Mouse (Mus musculus) MEL (cell line): ENCODE measurements around the gene Fxyd7. TPM values are rescaled to one million over a fixed set of nuclear protein-coding genes. Genes with fewer than 3 reads are reported as not detected.

ENCODE experiments used
- DNase-seq: peaks from one replicate; pipeline ENCODE4 v3.0.0; 2011; ENCODE audit warnings: low read depth, low spot score
- H3K27ac ChIP-seq: 2 replicates; pipeline ENCODE4 v1.5.1; 2012; ENCODE audit warnings: low read depth, mild to moderate bottlenecking, control low read depth, low read length, moderate library complexity; ENCODE audit not compliant: control insufficient read depth
- H3K27me3 ChIP-seq, 2 experiments: fragments of 150-350 bp in 1 of 2; sonication (generic) in 1 of 2; 2 replicates each; pipeline ENCODE4 v1.6.1; 2012; ENCODE audit warnings: low read length in 2 of 2, mild to moderate bottlenecking in 2 of 2, improper control_type of control experiment in 1 of 2, moderate library complexity in 1 of 2; ENCODE audit not compliant: insufficient read depth in 2 of 2, control insufficient read depth in 1 of 2
- H3K36me3 ChIP-seq, 2 experiments: 2 replicates each; pipeline ENCODE4 v1.6.1; 2012 to 2014; ENCODE audit warnings: low read length in 2 of 2, improper control_type of control experiment in 1 of 2, inconsistent platforms in 1 of 2, mild to moderate bottlenecking in 1 of 2; ENCODE audit not compliant: insufficient read depth in 2 of 2, control insufficient read depth in 1 of 2
- H3K4me1 ChIP-seq, 2 experiments: fragments of 150-350 bp in 1 of 2; sonication (generic) in 1 of 2; 2 replicates each; pipeline ENCODE4 v1.6.1; 2012; ENCODE audit warnings: low read length in 2 of 2, improper control_type of control experiment in 1 of 2, mild to moderate bottlenecking in 1 of 2; ENCODE audit not compliant: insufficient read depth in 2 of 2, control insufficient read depth in 1 of 2
- H3K4me3 ChIP-seq, 2 experiments: fragments of 150-350 bp in 1 of 2; sonication (generic) in 1 of 2; 2 replicates each; pipeline ENCODE4 v1.5.1; 2012; ENCODE audit warnings: low read depth in 2 of 2, low read length in 2 of 2, mild to moderate bottlenecking in 2 of 2, moderate library complexity in 2 of 2, control low read depth in 1 of 2, improper control_type of control experiment in 1 of 2; ENCODE audit not compliant: control insufficient read depth in 1 of 2, insufficient read depth in 1 of 2
- H3K79me2 ChIP-seq: 2 replicates; pipeline ENCODE4 v1.6.1; 2012; ENCODE audit warnings: mild to moderate bottlenecking, low read length, moderate library complexity; ENCODE audit not compliant: control insufficient read depth, poor library complexity, insufficient read depth
- H3K9ac ChIP-seq: 2 replicates; pipeline ENCODE4 v1.6.1; 2012; ENCODE audit warnings: low read depth, mild to moderate bottlenecking, control low read depth, low read length, moderate library complexity; ENCODE audit not compliant: control insufficient read depth, poor library complexity, severe bottlenecking
- H3K9me3 ChIP-seq: fragments of 150-350 bp; sonication (generic); replicated peaks from 2 replicates; pipeline ENCODE4 v1.6.1; 2012; ENCODE audit warnings: mild to moderate bottlenecking, low read length, improper control_type of control experiment, moderate library complexity; ENCODE audit not compliant: insufficient read depth
- BHLHE40 ChIP-seq: IDR thresholded peaks from 2 replicates; pipeline ENCODE4 v1.6.1; 2012; ENCODE audit warnings: low read depth, mild to moderate bottlenecking, inconsistent platforms, low read length, improper control_type of control experiment, borderline replicate concordance
- CHD2 ChIP-seq: IDR thresholded peaks from 2 replicates; pipeline ENCODE4 v1.6.1; 2011; ENCODE audit warnings: low read length, improper control_type of control experiment
- JUND ChIP-seq: IDR thresholded peaks from 2 replicates; pipeline ENCODE4 v1.6.1; 2011; ENCODE audit warnings: low read depth, mild to moderate bottlenecking, improper control_type of control experiment, low read length
- MAFK ChIP-seq: IDR thresholded peaks from 2 replicates; pipeline ENCODE4 v1.6.1; 2011; ENCODE audit warnings: low read depth, mild to moderate bottlenecking, low read length, improper control_type of control experiment, borderline replicate concordance
- MEF2A ChIP-seq: IDR thresholded peaks from 2 replicates; pipeline ENCODE4 v1.6.1; 2014; ENCODE audit warnings: low read depth, mild to moderate bottlenecking, inconsistent platforms, low read length, improper control_type of control experiment; ENCODE audit not compliant: poor library complexity, insufficient replicate concordance, severe bottlenecking; ENCODE audit errors: extremely low read depth
- MXI1 ChIP-seq: IDR thresholded peaks from 2 replicates; pipeline ENCODE4 v1.6.1; 2011; ENCODE audit warnings: mild to moderate bottlenecking, low read depth, low read length, improper control_type of control experiment
- MYB ChIP-seq: IDR thresholded peaks from 2 replicates; pipeline ENCODE4 v1.6.1; 2011; ENCODE audit warnings: mild to moderate bottlenecking, low read depth, low read length, improper control_type of control experiment
- NRF1 ChIP-seq: IDR thresholded peaks from 2 replicates; pipeline ENCODE4 v1.6.1; 2014; ENCODE audit warnings: low read depth, mild to moderate bottlenecking, inconsistent platforms, low read length, improper control_type of control experiment, moderate library complexity; ENCODE audit not compliant: poor library complexity, insufficient read depth, severe bottlenecking
- POLR2AphosphoS2 ChIP-seq: IDR thresholded peaks from 2 replicates; pipeline ENCODE4 v1.6.1; 2011; ENCODE audit warnings: low read length, improper control_type of control experiment
- RAD21 ChIP-seq: IDR thresholded peaks from 2 replicates; pipeline ENCODE4 v1.6.1; 2011; ENCODE audit warnings: mild to moderate bottlenecking, low read depth, low read length, improper control_type of control experiment
- RCOR1 ChIP-seq: IDR thresholded peaks from 2 replicates; pipeline ENCODE4 v1.6.1; 2012; ENCODE audit warnings: low read depth, mild to moderate bottlenecking, inconsistent platforms, low read length, improper control_type of control experiment
- SMC3 ChIP-seq: IDR thresholded peaks from 2 replicates; pipeline ENCODE4 v1.6.1; 2011; ENCODE audit warnings: low read depth, low read length, improper control_type of control experiment
- TBP ChIP-seq: IDR thresholded peaks from 2 replicates; pipeline ENCODE4 v1.8.0; 2011; ENCODE audit warnings: low read depth, low read length, improper control_type of control experiment
- TCF12 ChIP-seq: IDR thresholded peaks from 2 replicates; pipeline ENCODE4 v1.6.1; 2014; ENCODE audit warnings: low read depth, mild to moderate bottlenecking, inconsistent platforms, low read length, improper control_type of control experiment, moderate library complexity
- UBTF ChIP-seq: IDR thresholded peaks from 2 replicates; pipeline ENCODE4 v1.6.1; 2012; ENCODE audit warnings: low read depth, mild to moderate bottlenecking, inconsistent platforms, low read length, improper control_type of control experiment, moderate library complexity, borderline replicate concordance; ENCODE audit not compliant: insufficient read depth
- USF2 ChIP-seq, 2 experiments: IDR thresholded peaks; 2 replicates each; pipeline ENCODE4 v1.6.1; 2011 to 2012; ENCODE audit warnings: improper control_type of control experiment in 2 of 2, low read length in 2 of 2, borderline replicate concordance in 1 of 2, inconsistent platforms in 1 of 2, low read depth in 1 of 2, mild to moderate bottlenecking in 1 of 2; ENCODE audit not compliant: insufficient read depth in 1 of 2
- ZNF384 ChIP-seq: IDR thresholded peaks from 2 replicates; pipeline ENCODE4 v1.6.1; 2012; ENCODE audit warnings: low read depth, mild to moderate bottlenecking, inconsistent platforms, low read length, improper control_type of control experiment
- polyA plus RNA-seq, 2 experiments: library from polyadenylated mRNA; stranded (reverse) in 1 of 2; unstranded in 1 of 2; fragments of >175 nt in 1 of 2; fragments of >200 nt in 1 of 2; gene quantifications; 2 replicates each; pipeline versions ENCODE4 v1.2.1 to v1.2.4; 2012; ENCODE audit warnings: low replicate concordance in 2 of 2, low read depth in 1 of 2; ENCODE audit not compliant: insufficient read length in 2 of 2, insufficient read depth in 1 of 2, missing spikeins in 1 of 2
- total RNA-seq: library from RNA; depleted of rRNA; stranded (reverse); fragments of 300-350 nt; gene quantifications from 2 replicates; pipeline ENCODE4 v1.2.3, GENCODE M21; 2012

Gene Fxyd7
- total and polyA plus RNA-seq, 3 experiments: 0.11 TPM; not detected in 2

DNA sequence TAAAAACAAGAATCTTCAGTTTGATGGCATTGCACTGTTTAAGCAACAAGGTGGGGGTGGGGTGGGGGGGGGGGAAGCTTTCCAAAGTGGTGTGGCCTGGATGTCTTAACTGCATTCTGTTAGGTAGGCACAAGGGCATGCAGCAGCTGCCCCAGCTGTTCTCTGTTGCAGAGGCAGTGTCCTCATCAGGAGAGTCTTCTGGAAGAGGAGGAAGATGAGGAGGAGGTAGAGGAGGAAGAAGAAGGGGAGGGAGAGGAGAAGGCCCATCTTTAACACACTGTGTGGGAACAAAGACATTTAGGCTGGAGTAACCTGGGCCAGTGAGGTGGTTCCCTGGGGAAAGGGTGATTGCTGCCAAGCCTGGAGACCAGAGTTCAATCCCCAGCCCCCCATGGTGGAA lies 30.8 kb upstream of the Fxyd7 start:
- no peak for DNase-seq
- H3K9me3 ChIP-seq: no peaks in the 10 kb centered on the region
- no peaks in the 10 kb centered on the region for H3K79me2 ChIP-seq
- no peaks in the 10 kb centered on the region for H3K4me1 ChIP-seq
- H3K27ac ChIP-seq: no peak overlapping the region
- peaks cover 3 to 11% of the 10 kb centered on the region in 2 experiments for H3K27me3 ChIP-seq
- H3K4me3 ChIP-seq: no peak overlapping the region
- H3K9ac ChIP-seq: no peak overlapping the region
- no peak for TF ChIP-seq POLR2AphosphoS2
- TF ChIP-seq USF2 (IDR thresholded peaks at IDR 0.05; ENCODE audit: borderline replicate concordance in 1 of 2, insufficient read depth in 1 of 2, low read depth in 1 of 2, low read length in 2 of 2): no peak
- TF ChIP-seq TCF12: no peak
- no peak for TF ChIP-seq MYB
- no peak for TF ChIP-seq MAFK
- TF ChIP-seq CHD2: no peak
- TF ChIP-seq RAD21: no peak
- no peak for TF ChIP-seq ZNF384
- TF ChIP-seq SMC3: no peak
- TF ChIP-seq TBP: no peak
- no peaks in the 10 kb centered on the region for H3K36me3 ChIP-seq

DNA sequence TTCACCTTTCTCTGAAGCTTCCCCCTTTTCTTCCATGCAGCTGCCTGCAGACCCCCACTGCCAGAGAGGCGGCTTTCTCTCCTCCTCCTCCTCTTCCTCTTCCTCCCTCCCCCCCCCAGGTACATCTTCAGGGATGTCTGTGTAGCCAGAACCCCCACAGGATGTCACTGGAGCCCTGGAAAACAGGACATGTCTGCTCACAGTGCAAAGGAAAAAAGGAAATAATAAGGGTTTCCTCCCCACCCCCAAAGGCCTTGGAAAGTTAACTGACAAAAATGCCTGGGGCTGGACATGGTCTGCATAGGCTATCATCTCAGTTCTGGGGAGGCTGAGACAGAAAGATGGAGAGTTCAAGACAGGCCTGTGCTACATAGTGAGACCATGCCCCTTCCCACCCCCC lies 29.8 kb upstream of the Fxyd7 start:
- Histone ChIP-seq H3K9ac (no peak overlapping the region), H3K9me3 (no peaks in the 10 kb centered on the region), H3K4me1 (no peaks in the 10 kb centered on the region), H3K4me3 (no peak overlapping the region), H3K27me3 (peaks cover 3 to 11% of the 10 kb centered on the region in 2 experiments), H3K36me3 (no peaks in the 10 kb centered on the region), H3K27ac (no peak overlapping the region), H3K79me2 (no peaks in the 10 kb centered on the region)
- no peak for TF ChIP-seq RAD21
- no peak for TF ChIP-seq ZNF384
- no peak for TF ChIP-seq USF2 (IDR thresholded peaks at IDR 0.05; ENCODE audit: borderline replicate concordance in 1 of 2, insufficient read depth in 1 of 2, low read depth in 1 of 2, low read length in 2 of 2)
- no peak for TF ChIP-seq CHD2
- DNase-seq: no peak

- H3K36me3 ChIP-seq: no peaks in the 10 kb centered on the region
- DNase-seq: no peak
- H3K27ac ChIP-seq: no peak overlapping the region
- H3K79me2 ChIP-seq: no peaks in the 10 kb centered on the region
- H3K27me3 ChIP-seq: peaks cover 3 to 11% of the 10 kb centered on the region in 2 experiments; a peak in 3 of 4 replicates
- H3K9ac ChIP-seq: no peak overlapping the region
- no peaks in the 10 kb centered on the region for H3K4me1 ChIP-seq
- H3K4me3 ChIP-seq: no peak overlapping the region
- H3K9me3 ChIP-seq: no peaks in the 10 kb centered on the region
- no peak for TF ChIP-seq ZNF384
- TF ChIP-seq BHLHE40: no peak
- TF ChIP-seq RAD21: no peak
- no peak for TF ChIP-seq MXI1
- TF ChIP-seq UBTF: no peak
- TF ChIP-seq RCOR1: no peak
- TF ChIP-seq JUND: no peak
- no peak for TF ChIP-seq NRF1
- no peak for TF ChIP-seq MAFK
- TF ChIP-seq MEF2A: no peak
Observed at GRCm38 (mm10) chr7:31080611-31081010, 29.3 kb upstream of the Fxyd7 start.
